Mouse (Mus musculus): Measurements from ENCODE around the gene Atoh8.

The Atoh8 gene

GRCm38 (mm10) chr6:72190577-72190976 lies 44.8 kb downstream of the Atoh8 start:
- in situ Hi-C loops (cut with MseI, MboI), result no loop called here

- in situ Hi-C loops (cut with MseI, MboI), result no loop called here
Measured at GRCm38 (mm10) chr6:72190120-72190519, 45.3 kb downstream of the Atoh8 start.

GRCm38 (mm10) chr6:72189061-72189863 lies 46.1 kb downstream of the Atoh8 start:
- in situ Hi-C loops (cut with MseI, MboI), result loop anchor here (5.0 kb wide), 2 partner anchors 48 to 73 kb away; partner anchors contain the start of gene Atoh8 (in 2 of the 2)

GRCm38 (mm10) chr6:72186809-72187208 lies 48.6 kb downstream of the Atoh8 start:
- in situ Hi-C loops (cut with MseI, MboI), result loop anchor here (5.0 kb wide), 2 partner anchors 50 to 75 kb away; partner anchors contain the start of gene Atoh8 (in 2 of the 2)

- in situ Hi-C loops (cut with MseI, MboI), result loop anchor here (5.0 kb wide), 2 partner anchors 51 to 76 kb away; partner anchors contain the start of gene Atoh8 (in 2 of the 2)
Measured at GRCm38 (mm10) chr6:72185893-72186490, 49.4 kb downstream of the Atoh8 start.

- in situ Hi-C loops (cut with MseI, MboI), result no loop called here
Measured at GRCm38 (mm10) chr6:72184576-72184975, 50.8 kb downstream of the Atoh8 start.

- in situ Hi-C loops (cut with MseI, MboI), result no loop called here
Measured at GRCm38 (mm10) chr6:72179562-72180502, 55.5 kb downstream of the Atoh8 start.

- in situ Hi-C loops (cut with MseI, MboI), result no loop called here
Measured at GRCm38 (mm10) chr6:72179006-72179405, 56.4 kb downstream of the Atoh8 start.

- in situ Hi-C loops (cut with MseI, MboI), result no loop called here
Measured at GRCm38 (mm10) chr6:72177417-72177816, 58.0 kb downstream of the Atoh8 start.

- in situ Hi-C loops (cut with MseI, MboI), result no loop called here
Measured at GRCm38 (mm10) chr6:72176004-72176403, 59.4 kb downstream of the Atoh8 start.

GRCm38 (mm10) chr6:72175419-72175818 lies 60.0 kb downstream of the Atoh8 start:
- in situ Hi-C loops (cut with MseI, MboI), result no loop called here

- in situ Hi-C loops (cut with MseI, MboI), result no loop called here
Measured at GRCm38 (mm10) chr6:72173350-72173749, 62.0 kb downstream of the Atoh8 start.

GRCm38 (mm10) chr6:72171391-72171790 lies 64.0 kb downstream of the Atoh8 start:
- in situ Hi-C loops (cut with MseI, MboI), result no loop called here

- in situ Hi-C loops (cut with MseI, MboI), result loop anchor here in 1 of 2 experiments (10.0 kb wide), 1 partner anchor 231 kb away; no protein-coding TSS in a partner anchor
Measured at GRCm38 (mm10) chr6:72165907-72166306, 69.5 kb downstream of the Atoh8 start.

- in situ Hi-C loops (cut with MseI, MboI), result loop anchor here in 1 of 2 experiments (10.0 kb wide), 1 partner anchor 230 kb away; no protein-coding TSS in a partner anchor
Measured at GRCm38 (mm10) chr6:72164321-72165275, 70.8 kb downstream of the Atoh8 start.

GRCm38 (mm10) chr6:72162155-72162890 lies 73.1 kb downstream of the Atoh8 start:
- in situ Hi-C loops (cut with MseI, MboI), result loop anchor here in 1 of 2 experiments (10.0 kb wide), 1 partner anchor 228 kb away; no protein-coding TSS in a partner anchor

- in situ Hi-C loops (cut with MseI, MboI), result loop anchor here in 1 of 2 experiments (10.0 kb wide), 1 partner anchor 227 kb away; no protein-coding TSS in a partner anchor
Measured at GRCm38 (mm10) chr6:72161751-72162150, 73.6 kb downstream of the Atoh8 start.

GRCm38 (mm10) chr6:72160991-72161390 lies 74.4 kb downstream of the Atoh8 start:
- in situ Hi-C loops (cut with MseI, MboI), result loop anchor here in 1 of 2 experiments (10.0 kb wide), 1 partner anchor 226 kb away; no protein-coding TSS in a partner anchor

- in situ Hi-C loops (cut with MseI, MboI), result loop anchor here (5.0 to 10.0 kb wide), 2 partner anchors 225 to 233 kb away; no protein-coding TSS in a partner anchor
Measured at GRCm38 (mm10) chr6:72159861-72160395, 75.4 kb downstream of the Atoh8 start.

Measured in mouse trophoblast stem cell (cell line).